In the genomic region with DNA sequence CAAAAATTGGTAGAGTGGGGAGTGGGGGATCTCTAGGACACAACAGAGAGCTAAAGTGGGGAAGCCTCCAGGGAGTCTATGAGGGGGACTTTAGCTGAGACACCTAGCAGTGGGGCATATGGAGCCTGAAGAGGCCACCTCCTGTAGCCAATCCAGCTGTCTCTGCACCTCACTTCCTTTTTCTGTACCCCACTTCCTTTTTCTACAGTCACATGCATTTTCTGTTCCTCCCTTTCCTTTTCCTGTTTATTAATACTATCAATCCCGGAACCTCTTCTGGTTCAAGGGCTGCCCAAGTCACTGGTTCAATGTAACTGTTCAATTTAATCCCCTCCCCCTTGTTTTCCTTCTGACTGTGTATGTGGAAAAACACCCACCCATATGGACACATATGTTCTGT, we compare ENCODE assay signal across 15 mouse cellular contexts. TPM values are rescaled to one million over a fixed set of nuclear protein-coding genes. Genes with fewer than 3 reads are reported as not detected.
DNase-seq lines count a peak whose midpoint lies in the region; ATAC-seq and TF ChIP-seq lines count a peak whose summit lies in the region.
"Had no signal": no experiment of that assay in that cellular context is flagged by ENCODE, and none has a peak within 500 bp of the region (broad histone marks: within the 10 kb centered on the region; RNA-seq: fewer than 3 reads in every experiment).

No protein-coding gene starts in this region.

- peak; percentile 39 for DNase-seq in CH12.LX (ENCODE audit: extremely low read depth)
- DNase-seq in limb, embryonic 10.5 days (ENCODE audit: low spot score) = no peak
- no peak for DNase-seq in hindbrain, embryonic 11.5 days (ENCODE audit: low spot score)
- DNase-seq in layer of hippocampus, adult 2 months (ENCODE audit: low spot score in 2 of 2) = no peak
- DNase-seq: cerebellum, postnatal 10 days; gastrocnemius, postnatal 36 days; heart, postnatal 4 days; lung, postnatal 14 days had no signal

- WGBS in intestine, embryonic 16.5 days = 83% methylated on average over 1 of the region's 1 CpGs
- WGBS in intestine, embryonic 15.5 days = 62% methylated on average over 1 of the region's 1 CpGs
- WGBS in liver, embryonic 12.5 days (ENCODE audit: insufficient replicate concordance) = 43% methylated on average over 1 of the region's 1 CpGs
- 87% methylated on average over 1 of the region's 1 CpGs for WGBS in limb, embryonic 10.5 days
- WGBS in hindbrain, embryonic 11.5 days = 82% methylated on average over 1 of the region's 1 CpGs

- H3K4me3 ChIP-seq in intestine, embryonic 16.5 days (ENCODE audit: low read length) = no peak overlapping the region
- no peak overlapping the region for H3K4me3 ChIP-seq in intestine, embryonic 15.5 days (replicated peaks)
- no peak overlapping the region for H3K4me3 ChIP-seq in CH12.LX (replicated peaks in 1 of 3; ENCODE audit: low read depth in 2 of 3, low read length in 2 of 3, poor library complexity in 1 of 3)
- no peak overlapping the region for H3K4me3 ChIP-seq in liver, embryonic 12.5 days
- no peak overlapping the region for H3K4me3 ChIP-seq in limb, embryonic 10.5 days
- no peak overlapping the region for H3K4me3 ChIP-seq in hindbrain, embryonic 11.5 days (ENCODE audit: low read depth, low read length)
- no peak overlapping the region for H3K4me3 ChIP-seq in layer of hippocampus, adult 2 months
- H3K4me3 ChIP-seq: embryonic facial prominence, embryonic 10.5 days; heart, embryonic 13.5 days had no signal

- H3K27me3 ChIP-seq in intestine, embryonic 16.5 days (replicated peaks; ENCODE audit: control insufficient read depth, insufficient read depth, low read length) = no peaks in the 10 kb centered on the region
- H3K27me3 ChIP-seq in intestine, embryonic 15.5 days (replicated peaks) = no peaks in the 10 kb centered on the region
- H3K27me3 ChIP-seq in CH12.LX (replicated peaks) = no peaks in the 10 kb centered on the region
- no peaks in the 10 kb centered on the region for H3K27me3 ChIP-seq in liver, embryonic 12.5 days (replicated peaks)
- peaks cover 44% of the 10 kb centered on the region for H3K27me3 ChIP-seq in limb, embryonic 10.5 days (ENCODE audit: low read depth, poor library complexity, severe bottlenecking)
- peaks cover 12% of the 10 kb centered on the region; the same call in 1 of the 2 replicates for H3K27me3 ChIP-seq in hindbrain, embryonic 11.5 days (ENCODE audit: control insufficient read depth, insufficient read depth, low read length)
- H3K27me3 ChIP-seq: heart, embryonic 13.5 days had no signal

- no peak overlapping the region for H3K4me2 ChIP-seq in intestine, embryonic 16.5 days (ENCODE audit: low read depth, low read length)
- H3K4me2 ChIP-seq in intestine, embryonic 15.5 days (replicated peaks) = no peak overlapping the region
- H3K4me2 ChIP-seq in CH12.LX (ENCODE audit: insufficient read depth, low read depth, poor library complexity, severe bottlenecking) = no peak overlapping the region
- no peak overlapping the region for H3K4me2 ChIP-seq in liver, embryonic 12.5 days
- H3K4me2 ChIP-seq in hindbrain, embryonic 11.5 days (replicated peaks; ENCODE audit: low read depth, low read length) = no peak overlapping the region
- H3K4me2 ChIP-seq: heart, embryonic 13.5 days had no signal

- peak overlapping the region; percentile 78; the same call in 1 of the 2 replicates for H3K27ac ChIP-seq in intestine, embryonic 16.5 days (ENCODE audit: low read length)
- no peak overlapping the region for H3K27ac ChIP-seq in intestine, embryonic 15.5 days
- no peak overlapping the region for H3K27ac ChIP-seq in CH12.LX (ENCODE audit: insufficient read depth, low read depth)
- peak overlapping the region; percentile 92 for H3K27ac ChIP-seq in liver, embryonic 12.5 days
- no peak overlapping the region for H3K27ac ChIP-seq in limb, embryonic 10.5 days
- no peak overlapping the region for H3K27ac ChIP-seq in hindbrain, embryonic 11.5 days (ENCODE audit: low read depth, low read length)
- no peak overlapping the region for H3K27ac ChIP-seq in layer of hippocampus, adult 2 months
- H3K27ac ChIP-seq: embryonic facial prominence, embryonic 10.5 days; heart, embryonic 13.5 days had no signal

- H3K36me3 ChIP-seq in intestine, embryonic 16.5 days (ENCODE audit: control insufficient read depth, insufficient read depth, low read length) = no peaks in the 10 kb centered on the region
- H3K36me3 ChIP-seq in intestine, embryonic 15.5 days = no peaks in the 10 kb centered on the region
- no peaks in the 10 kb centered on the region for H3K36me3 ChIP-seq in CH12.LX (replicated peaks in 1 of 2; ENCODE audit: control insufficient read depth in 1 of 2, insufficient read depth in 1 of 2, low read length in 1 of 2)
- peaks cover 1% of the 10 kb centered on the region; the same call in 1 of the 2 replicates for H3K36me3 ChIP-seq in liver, embryonic 12.5 days
- no peaks in the 10 kb centered on the region for H3K36me3 ChIP-seq in limb, embryonic 10.5 days
- H3K36me3 ChIP-seq in hindbrain, embryonic 11.5 days (ENCODE audit: control insufficient read depth, insufficient read depth, low read length) = no peaks in the 10 kb centered on the region
- H3K36me3 ChIP-seq: embryonic facial prominence, embryonic 10.5 days; heart, embryonic 13.5 days had no signal

- peak; percentile 69; the same call in 1 of the 2 replicates for TF ChIP-seq EP300 in CH12.LX (IDR thresholded peaks at IDR 0.05; ENCODE audit: low read length)

- TF ChIP-seq CTCF in CH12.LX (conservative IDR thresholded peaks at IDR 0.05 in 1 of 2, IDR thresholded peaks at IDR 0.05 in 1 of 2; ENCODE audit: low read depth in 2 of 2, low read length in 2 of 2) = no peak
- TF ChIP-seq CTCF in layer of hippocampus, adult 2 months (conservative IDR thresholded peaks at IDR 0.05) = no peak

- H3K9me3 ChIP-seq in intestine, embryonic 16.5 days (ENCODE audit: control insufficient read depth, low read length) = no peaks in the 10 kb centered on the region
- no peaks in the 10 kb centered on the region for H3K9me3 ChIP-seq in intestine, embryonic 15.5 days
- peaks cover 5% of the 10 kb centered on the region for H3K9me3 ChIP-seq in CH12.LX (replicated peaks; ENCODE audit: low read length)
- H3K9me3 ChIP-seq in liver, embryonic 12.5 days (replicated peaks) = no peaks in the 10 kb centered on the region
- no peaks in the 10 kb centered on the region for H3K9me3 ChIP-seq in limb, embryonic 10.5 days (replicated peaks)
- H3K9me3 ChIP-seq in hindbrain, embryonic 11.5 days (ENCODE audit: control insufficient read depth, low read length) = no peaks in the 10 kb centered on the region
- H3K9me3 ChIP-seq: embryonic facial prominence, embryonic 10.5 days; heart, embryonic 13.5 days had no signal

- peaks cover 6% of the 10 kb centered on the region; the same call in 1 of the 2 replicates for H3K4me1 ChIP-seq in intestine, embryonic 16.5 days (ENCODE audit: control insufficient read depth, insufficient read depth, low read length)
- 0 out of 2 replicates have a peak, but pooled peaks cover 3% of the 10 kb centered on the region for H3K4me1 ChIP-seq in intestine, embryonic 15.5 days (replicated peaks)
- H3K4me1 ChIP-seq in CH12.LX (ENCODE audit: control insufficient read depth in 1 of 2, insufficient read depth in 2 of 2) = peaks cover 13 to 51% of the 10 kb centered on the region in 2 experiments; a peak in 3 of 4 replicates
- H3K4me1 ChIP-seq in liver, embryonic 12.5 days = peaks cover 75% of the 10 kb centered on the region
- peaks cover 17% of the 10 kb centered on the region for H3K4me1 ChIP-seq in limb, embryonic 10.5 days
- peaks cover 4% of the 10 kb centered on the region; the same call in 1 of the 2 replicates for H3K4me1 ChIP-seq in hindbrain, embryonic 11.5 days (replicated peaks; ENCODE audit: control insufficient read depth, insufficient read depth, low read length)

- dilution Hi-C loops in CH12.LX (cut with MboI; ENCODE audit: extremely low pct_ligation_motif_present, extremely low pct_unique_long_range_greater_than_20kb, low sequenced_read_pairs) = no loop called here

- in situ Hi-C loops in CH12.LX (cut with MboI; ENCODE audit: low pct_ligation_motif_present, low pct_unique_long_range_greater_than_20kb, low sequenced_read_pairs) = no loop called here

- no peak for ATAC-seq in intestine, embryonic 16.5 days
- ATAC-seq in intestine, embryonic 15.5 days = no peak
- ATAC-seq in liver, embryonic 12.5 days = no peak
- ATAC-seq in megakaryocyte progenitor cell, adult 5-6 weeks (replicated peaks; ENCODE audit: poor library complexity) = peak; percentile 32
- ATAC-seq in hindbrain, embryonic 11.5 days (ENCODE audit: low FRiP score) = no peak
- ATAC-seq: midbrain, embryonic 16.5 days had no signal

- peak; percentile 34 for TF ChIP-seq POLR2A in CH12.LX (IDR thresholded peaks at IDR 0.05; ENCODE audit: low read depth, low read length)

- no peaks in the 10 kb centered on the region for H3K79me2 ChIP-seq in CH12.LX (replicated peaks; ENCODE audit: control insufficient read depth, extremely low read depth, insufficient read depth, poor library complexity, severe bottlenecking)

- TF ChIP-seq RAD21 in CH12.LX (IDR thresholded peaks at IDR 0.05; ENCODE audit: low read depth, low read length) = no peak

- no peak overlapping the region for H3K9ac ChIP-seq in intestine, embryonic 16.5 days (ENCODE audit: low read depth, low read length)
- no peak overlapping the region for H3K9ac ChIP-seq in intestine, embryonic 15.5 days
- H3K9ac ChIP-seq in CH12.LX (ENCODE audit: insufficient read depth, low read depth) = no peak overlapping the region
- H3K9ac ChIP-seq in liver, embryonic 12.5 days = no peak overlapping the region
- no peak overlapping the region for H3K9ac ChIP-seq in hindbrain, embryonic 11.5 days (ENCODE audit: low read depth, low read length)
- H3K9ac ChIP-seq: heart, embryonic 13.5 days had no signal

TF ChIP-seq in CH12.LX, 34 proteins besides CTCF, POLR2A, EP300 and RAD21 (continues in another document):
- no peak; the same call in 1 of the 2 replicates for TF ChIP-seq HCFC1 (IDR thresholded peaks at IDR 0.05; ENCODE audit: low read depth, low read length)
- TF ChIP-seq IRF4 (IDR thresholded peaks at IDR 0.05; ENCODE audit: low read depth, low read length) = peak; percentile 59; the same call in 1 of the 2 replicates
- TF ChIP-seq ELF1 (IDR thresholded peaks at IDR 0.05; ENCODE audit: low read depth, low read length) = peak; percentile 71

RNA-seq across cellular contexts. Expression of a gene that starts 2.8 kb away (rescaled TPM):
- polyA plus RNA-seq in intestine, embryonic 16.5 days (2015; fragmentation: Nextera tagmentation; extraction: Ambion mirVana) = 12.7 and 13.0 TPM in 2 replicates
- 10.8 and 11.2 TPM in 2 replicates for polyA plus RNA-seq in intestine, embryonic 15.5 days (2015; fragmentation: Nextera tagmentation; extraction: Ambion mirVana)
- total RNA-seq in CH12.LX (2012; rRNA removed) (5.1 and 6.1 TPM in 2 replicates), CH12.LX (2014; rRNA removed) (4.1 and 5.0 TPM in 2 replicates)
- polyA plus RNA-seq in CH12.LX (2012; ENCODE audit: insufficient read length, low read depth) = 1.4 and 1.6 TPM in 2 replicates
- polyA plus RNA-seq in liver, embryonic 12.5 days (2016; fragmentation: Nextera tagmentation; extraction: Ambion mirVana) = 16.1 and 16.2 TPM in 2 replicates
- total RNA-seq in megakaryocyte progenitor cell, adult 5-6 weeks (2015) = 46.3 and 54.3 TPM in 2 replicates
- 92.2 and 105 TPM in 2 replicates for total RNA-seq in megakaryocyte progenitor cell, adult 5-6 weeks (2017)
- 1.2 and 2.0 TPM in 2 replicates for polyA plus RNA-seq in limb, embryonic 10.5 days (2016; fragmentation: Nextera tagmentation; extraction: Ambion mirVana)
- 0.94 and 1.5 TPM in 2 replicates for polyA plus RNA-seq in hindbrain, embryonic 11.5 days (2014; fragmentation: Nextera tagmentation; extraction: Ambion mirVana)
- 10 to 100 TPM in 1 of 2 experiments, 1 to 10 TPM in 1; 9.9 to 10.3 TPM for total RNA-seq in layer of hippocampus, adult 2 months (2021)

Comparison
In these comparisons a context has a peak if more than half of its experiments do, and no peak if none do; other contexts are left out.
1. H3K27ac ChIP-seq: peak in intestine, embryonic 16.5 days (single experiment) and liver, embryonic 12.5 days (single experiment); none in intestine, embryonic 15.5 days (single experiment), CH12.LX (single experiment), limb, embryonic 10.5 days (single experiment), hindbrain, embryonic 11.5 days (single experiment) and layer of hippocampus, adult 2 months (single experiment).